Mouse (Mus musculus) stomach, postnatal 0 days (tissue): ENCODE data around the gene Olfr222.

Experiments
- CTCF ChIP-seq: IDR thresholded peaks from 2 replicates; pipeline ENCODE4 v1.5.1; 2016; ENCODE audit warnings: antibody characterized with exemption, low read depth, mild to moderate bottlenecking, moderate library complexity
- EP300 ChIP-seq: optimal IDR thresholded peaks from 2 replicates; pipeline ENCODE3; 2016; ENCODE audit warnings: antibody characterized with exemption

- TF ChIP-seq CTCF: no peak
- TF ChIP-seq EP300: no peak
These were observed 17.2 kb upstream of the Olfr222 start, which contains the start of gene Olfr223 for GRCm38 (mm10) chr11:59593189-59593588.
